Mouse (Mus musculus): ENCODE measurements around the gene Atad2b. TPM values are rescaled to one million over a fixed set of nuclear protein-coding genes. Genes with fewer than 3 reads are reported as not detected.

The Atad2b gene
- polyA plus RNA-seq, 1 experiment from 2014 or later: 7.7 TPM

- Histone ChIP-seq H3K4me2 (ENCODE audit: low read depth, low read length) (no peak overlapping the region), H3K4me3 (ENCODE audit: low read length) (no peak overlapping the region), H3K36me3 (ENCODE audit: control insufficient read depth, insufficient read depth, low read length) (peaks cover 14% of the 10 kb centered on the region), H3K27ac (ENCODE audit: low read length) (no peak overlapping the region), H3K9me3 (ENCODE audit: control insufficient read depth, low read length) (no peaks in the 10 kb centered on the region), H3K4me1 (replicated peaks; ENCODE audit: control insufficient read depth, insufficient read depth, low read length) (no peaks in the 10 kb centered on the region), H3K9ac (ENCODE audit: low read length) (no peak overlapping the region), H3K27me3 (ENCODE audit: control insufficient read depth, insufficient read depth, low read depth, low read length) (no peaks in the 10 kb centered on the region)
- no peak for ATAC-seq (ENCODE audit: low read depth)
- 90% methylated on average over 10 of the region's 10 CpGs for WGBS
Measured at GRCm38 (mm10) chr12:5025226-5025861, 108.2 kb downstream of the Atad2b start.

- peaks cover 20% of the 10 kb centered on the region for H3K36me3 ChIP-seq (ENCODE audit: control insufficient read depth, insufficient read depth, low read length)
- H3K27ac ChIP-seq (ENCODE audit: low read length): no peak overlapping the region
- no peak overlapping the region for H3K9ac ChIP-seq (ENCODE audit: low read length)
Measured at GRCm38 (mm10) chr12:5029035-5029434, 111.9 kb downstream of the Atad2b start.

DNA sequence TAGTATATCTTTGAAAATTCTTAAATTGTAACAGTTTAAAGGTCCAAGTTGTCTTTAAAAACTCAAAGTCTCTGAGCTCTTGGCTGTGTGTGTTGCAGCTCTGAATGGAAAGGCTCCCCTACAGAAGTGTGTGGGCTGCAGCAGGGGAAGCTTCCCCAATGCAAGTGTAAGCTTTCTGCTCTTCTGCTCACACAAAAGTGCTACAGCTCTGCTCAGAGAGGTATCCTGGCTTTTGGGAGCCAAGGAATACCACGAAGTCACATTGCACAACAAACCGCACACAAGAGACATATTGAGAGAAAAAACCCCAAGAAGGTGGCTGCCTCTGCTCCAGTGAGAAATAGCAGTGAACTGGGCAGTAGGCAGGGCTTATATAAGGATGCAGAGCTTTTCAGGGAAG is 120.9 kb downstream of the Atad2b start:
- ATAC-seq (ENCODE audit: low read depth): no peak
- Histone ChIP-seq H3K9me3 (ENCODE audit: control insufficient read depth, low read length) (no peaks in the 10 kb centered on the region), H3K27me3 (ENCODE audit: control insufficient read depth, insufficient read depth, low read depth, low read length) (no peaks in the 10 kb centered on the region), H3K27ac (ENCODE audit: low read length) (no peak overlapping the region), H3K4me2 (ENCODE audit: low read depth, low read length) (no peak overlapping the region), H3K4me3 (ENCODE audit: low read length) (no peak overlapping the region), H3K36me3 (ENCODE audit: control insufficient read depth, insufficient read depth, low read length) (peaks cover 6% of the 10 kb centered on the region; the same call in 1 of the 2 replicates), H3K4me1 (replicated peaks; ENCODE audit: control insufficient read depth, insufficient read depth, low read length) (no peaks in the 10 kb centered on the region), H3K9ac (ENCODE audit: low read length) (no peak overlapping the region)
- 88% methylated on average over 2 of the region's 2 CpGs for WGBS

More at GRCm38 (mm10) chr12:5029035-5029434, 111.9 kb downstream of the Atad2b start:
- H3K9me3 ChIP-seq (ENCODE audit: control insufficient read depth, low read length): no peaks in the 10 kb centered on the region
- no peak overlapping the region for H3K4me3 ChIP-seq (ENCODE audit: low read length)
- H3K4me2 ChIP-seq (ENCODE audit: low read depth, low read length): no peak overlapping the region
- no peak for ATAC-seq (ENCODE audit: low read depth)
- H3K4me1 ChIP-seq (replicated peaks; ENCODE audit: control insufficient read depth, insufficient read depth, low read length): no peaks in the 10 kb centered on the region
- 72% methylated on average over 5 of the region's 5 CpGs for WGBS
- no peaks in the 10 kb centered on the region for H3K27me3 ChIP-seq (ENCODE audit: control insufficient read depth, insufficient read depth, low read depth, low read length)

GRCm38 (mm10) chr12:5044141-5044540 is 127.0 kb downstream of the Atad2b start:
- no peaks in the 10 kb centered on the region for H3K27me3 ChIP-seq (ENCODE audit: control insufficient read depth, insufficient read depth, low read depth, low read length)
- peaks cover under 1% of the 10 kb centered on the region; the same call in 1 of the 2 replicates for H3K9me3 ChIP-seq (ENCODE audit: control insufficient read depth, low read length)
- no peak overlapping the region for H3K9ac ChIP-seq (ENCODE audit: low read length)
- H3K4me1 ChIP-seq (replicated peaks; ENCODE audit: control insufficient read depth, insufficient read depth, low read length): no peaks in the 10 kb centered on the region
- H3K36me3 ChIP-seq (ENCODE audit: control insufficient read depth, insufficient read depth, low read length): peaks cover 10% of the 10 kb centered on the region; the same call in 1 of the 2 replicates
- no peak for ATAC-seq (ENCODE audit: low read depth)
- H3K4me2 ChIP-seq (ENCODE audit: low read depth, low read length): no peak overlapping the region
- no peak overlapping the region for H3K4me3 ChIP-seq (ENCODE audit: low read length)
- no peak overlapping the region for H3K27ac ChIP-seq (ENCODE audit: low read length)
- 92% methylated on average over 15 of the region's 15 CpGs for WGBS

DNA sequence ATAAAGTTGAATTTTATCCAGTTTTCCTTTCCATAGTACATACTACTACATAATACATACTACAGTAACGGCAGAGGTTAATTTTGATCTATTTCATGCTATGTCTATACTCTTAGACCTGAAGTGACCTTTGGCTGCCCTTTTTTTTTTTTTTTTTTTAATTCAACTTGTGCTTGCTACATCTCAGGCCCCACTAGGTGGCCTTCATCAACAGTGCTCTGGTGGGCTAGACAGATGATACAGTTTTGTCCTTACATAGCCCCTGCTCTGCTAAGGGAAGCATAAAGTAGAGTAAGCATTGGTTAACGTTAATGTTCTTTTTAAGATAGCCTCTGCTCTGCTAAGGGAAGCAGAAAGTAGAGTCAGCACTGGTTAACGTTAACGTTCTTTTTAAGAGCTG is 131.0 kb downstream of the Atad2b start:
- Histone ChIP-seq H3K27ac (ENCODE audit: low read length) (no peak overlapping the region), H3K27me3 (ENCODE audit: control insufficient read depth, insufficient read depth, low read depth, low read length) (no peaks in the 10 kb centered on the region), H3K9me3 (ENCODE audit: control insufficient read depth, low read length) (peaks cover 22% of the 10 kb centered on the region), H3K9ac (ENCODE audit: low read length) (no peak overlapping the region), H3K4me3 (ENCODE audit: low read length) (no peak overlapping the region), H3K4me1 (replicated peaks; ENCODE audit: control insufficient read depth, insufficient read depth, low read length) (no peaks in the 10 kb centered on the region), H3K4me2 (ENCODE audit: low read depth, low read length) (no peak overlapping the region), H3K36me3 (ENCODE audit: control insufficient read depth, insufficient read depth, low read length) (peaks cover 10% of the 10 kb centered on the region; the same call in 1 of the 2 replicates)
- no peak for ATAC-seq (ENCODE audit: low read depth)
- 94% methylated on average over 4 of the region's 4 CpGs for WGBS

GRCm38 (mm10) chr12:5067590-5067989 is 150.4 kb downstream of the Atad2b start:
- H3K36me3 ChIP-seq (ENCODE audit: control insufficient read depth, insufficient read depth, low read length): no peaks in the 10 kb centered on the region
- no peak for ATAC-seq (ENCODE audit: low read depth)

DNA sequence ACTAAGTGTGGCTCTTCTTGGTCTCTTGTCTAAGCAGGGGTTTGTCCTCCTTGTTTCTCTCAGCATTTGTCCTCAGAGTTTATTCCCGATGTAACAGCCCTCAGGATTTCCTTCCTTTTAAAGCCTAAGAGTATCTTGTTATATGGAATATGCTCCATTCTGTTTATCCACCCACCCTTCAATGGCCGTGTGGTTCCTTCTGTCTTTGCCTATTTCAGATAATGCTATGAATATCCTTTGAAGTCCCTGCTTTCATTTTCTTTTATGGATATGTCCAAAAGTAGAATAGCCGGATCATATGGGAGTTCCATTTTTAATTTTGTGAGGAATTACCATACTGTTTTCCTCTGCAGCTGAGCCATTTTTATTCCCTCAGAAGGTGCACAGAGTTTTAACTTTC is 153.0 kb downstream of the Atad2b start:
- H3K9ac ChIP-seq (ENCODE audit: low read length): no peak overlapping the region
- H3K9me3 ChIP-seq (ENCODE audit: control insufficient read depth, low read length): no peaks in the 10 kb centered on the region
- H3K36me3 ChIP-seq (ENCODE audit: control insufficient read depth, insufficient read depth, low read length): no peaks in the 10 kb centered on the region
- WGBS: 72% methylated on average over 3 of the region's 3 CpGs
- no peaks in the 10 kb centered on the region for H3K27me3 ChIP-seq (ENCODE audit: control insufficient read depth, insufficient read depth, low read depth, low read length)
- H3K4me2 ChIP-seq (ENCODE audit: low read depth, low read length): no peak overlapping the region
- H3K27ac ChIP-seq (ENCODE audit: low read length): no peak overlapping the region
- H3K4me3 ChIP-seq (ENCODE audit: low read length): no peak overlapping the region
- ATAC-seq (ENCODE audit: low read depth): no peak
- no peaks in the 10 kb centered on the region for H3K4me1 ChIP-seq (replicated peaks; ENCODE audit: control insufficient read depth, insufficient read depth, low read length)

More at GRCm38 (mm10) chr12:5067590-5067989, 150.4 kb downstream of the Atad2b start:
- H3K4me3 ChIP-seq (ENCODE audit: low read length): no peak overlapping the region
- no peak overlapping the region for H3K27ac ChIP-seq (ENCODE audit: low read length)
- WGBS: 50% methylated on average over 3 of the region's 3 CpGs
- no peaks in the 10 kb centered on the region for H3K27me3 ChIP-seq (ENCODE audit: control insufficient read depth, insufficient read depth, low read depth, low read length)
- H3K9me3 ChIP-seq (ENCODE audit: control insufficient read depth, low read length): no peaks in the 10 kb centered on the region
- H3K4me2 ChIP-seq (ENCODE audit: low read depth, low read length): no peak overlapping the region
- no peaks in the 10 kb centered on the region for H3K4me1 ChIP-seq (replicated peaks; ENCODE audit: control insufficient read depth, insufficient read depth, low read length)
- no peak overlapping the region for H3K9ac ChIP-seq (ENCODE audit: low read length)

DNA sequence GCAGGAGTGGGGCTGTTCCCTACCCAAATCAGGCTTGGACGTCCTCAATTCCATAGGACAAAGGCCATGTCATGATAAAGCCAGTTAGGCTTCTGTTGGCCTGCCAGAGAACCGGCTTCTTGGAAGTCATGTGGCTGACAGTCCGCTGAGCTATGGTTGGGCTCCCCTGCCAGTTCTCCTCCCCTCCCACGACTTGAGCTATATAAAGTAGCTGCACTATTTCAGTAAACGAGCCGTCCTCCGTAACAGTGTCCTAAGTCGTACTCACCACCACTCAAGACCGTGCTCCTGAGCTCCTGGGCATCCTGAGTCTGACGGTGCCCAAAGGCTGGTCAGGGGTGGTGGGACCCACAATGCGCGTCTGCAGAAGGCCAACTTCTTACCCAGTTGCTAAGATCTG is 156.0 kb downstream of the Atad2b start:
- 81% methylated on average over 12 of the region's 12 CpGs for WGBS
- Histone ChIP-seq H3K27me3 (ENCODE audit: control insufficient read depth, insufficient read depth, low read depth, low read length) (no peaks in the 10 kb centered on the region), H3K4me1 (replicated peaks; ENCODE audit: control insufficient read depth, insufficient read depth, low read length) (no peaks in the 10 kb centered on the region), H3K9me3 (ENCODE audit: control insufficient read depth, low read length) (no peaks in the 10 kb centered on the region), H3K9ac (ENCODE audit: low read length) (no peak overlapping the region), H3K36me3 (ENCODE audit: control insufficient read depth, insufficient read depth, low read length) (no peaks in the 10 kb centered on the region), H3K27ac (ENCODE audit: low read length) (no peak overlapping the region), H3K4me3 (ENCODE audit: low read length) (no peak overlapping the region), H3K4me2 (ENCODE audit: low read depth, low read length) (no peak overlapping the region)
- no peak for ATAC-seq (ENCODE audit: low read depth)

- Histone ChIP-seq H3K27ac (ENCODE audit: low read length) (no peak overlapping the region), H3K36me3 (ENCODE audit: control insufficient read depth, insufficient read depth, low read length) (no peaks in the 10 kb centered on the region), H3K27me3 (ENCODE audit: control insufficient read depth, insufficient read depth, low read depth, low read length) (no peaks in the 10 kb centered on the region), H3K9ac (ENCODE audit: low read length) (no peak overlapping the region), H3K4me3 (ENCODE audit: low read length) (no peak overlapping the region), H3K4me2 (ENCODE audit: low read depth, low read length) (no peak overlapping the region), H3K9me3 (ENCODE audit: control insufficient read depth, low read length) (no peaks in the 10 kb centered on the region), H3K4me1 (replicated peaks; ENCODE audit: control insufficient read depth, insufficient read depth, low read length) (no peaks in the 10 kb centered on the region)
- no peak for ATAC-seq (ENCODE audit: low read depth)
- 94% methylated on average over 4 of the region's 4 CpGs for WGBS
Measured at GRCm38 (mm10) chr12:5081480-5081879, 164.3 kb downstream of the Atad2b start.
